Mouse (Mus musculus) C2C12 (cell line): ENCODE measurements around the gene Pdlim5.

ENCODE experiments used
- CEBPB ChIP-seq: IDR thresholded peaks from one replicate; pipeline ENCODE4 v1.6.1; 2011; ENCODE audit warnings: low read depth, mild to moderate bottlenecking, control low read depth, moderate library complexity
- CTCF ChIP-seq: IDR thresholded peaks from one replicate; pipeline ENCODE4 v1.5.1; 2011; ENCODE audit not compliant: control insufficient read depth, insufficient read depth, insufficient read length
- MYOD1 ChIP-seq: IDR thresholded peaks from one replicate; pipeline ENCODE4 v1.6.1; 2011; ENCODE audit warnings: low read depth; ENCODE audit not compliant: control insufficient read depth, insufficient read length
- USF1 ChIP-seq: IDR thresholded peaks from one replicate; pipeline ENCODE4 v1.6.1; 2011; ENCODE audit warnings: low read depth, mild to moderate bottlenecking, control low read depth, moderate library complexity

DNA sequence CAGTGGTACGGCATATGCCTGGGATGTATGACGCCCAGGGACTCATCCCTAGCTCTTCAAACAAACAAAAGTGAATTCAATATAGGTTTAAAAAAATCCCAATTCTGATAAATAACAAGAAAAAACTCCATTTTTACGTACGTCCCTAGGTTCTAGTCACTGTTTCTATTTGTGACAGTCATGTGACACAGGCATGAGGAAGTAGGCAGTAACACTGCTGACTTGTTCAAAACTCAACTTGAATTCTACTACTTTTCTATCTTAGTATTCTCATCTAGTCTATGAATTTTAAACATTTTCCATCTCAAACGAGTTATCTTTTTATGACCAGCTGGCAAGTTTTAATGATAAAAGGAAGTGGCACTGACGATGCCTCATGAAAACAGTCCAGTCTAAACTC lies 122.2 kb downstream of the Pdlim5 start:
- TF ChIP-seq CTCF (no peak), CEBPB (no peak), MYOD1 (no peak), USF1 (no peak)
